Mouse (Mus musculus): ENCODE results near the gene Jaml. TPM values are rescaled to one million over a fixed set of nuclear protein-coding genes. Genes with fewer than 3 reads are reported as not detected.

Gene Jaml
- polyA plus RNA-seq, 1 experiment from 2014 or later = 0.50 TPM

DNA sequence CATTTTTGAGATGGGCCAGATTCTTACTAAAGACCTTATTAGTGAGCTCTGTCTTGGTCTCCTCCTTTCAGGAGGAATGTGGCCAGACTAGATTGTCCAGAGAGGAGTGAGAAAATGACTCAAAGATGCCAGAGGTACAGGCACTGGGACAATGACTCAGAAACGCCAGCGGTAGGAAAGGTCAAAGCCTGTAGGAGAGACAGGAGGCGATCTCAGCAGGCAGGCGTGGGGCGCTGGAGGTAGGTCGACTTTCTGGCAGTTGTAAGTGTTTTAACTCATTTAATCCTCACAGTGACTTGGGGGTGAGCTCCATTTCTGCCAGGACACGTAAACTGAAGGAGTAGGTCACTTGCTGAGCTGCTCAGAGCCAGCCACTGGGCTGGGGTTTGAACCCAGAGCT is 18.8 kb upstream of the Jaml start:
- DNase-seq (ENCODE audit: low spot score) (no peak), ATAC-seq (ENCODE audit: low read depth) (no peak)

GRCm38 (mm10) chr9:45062677-45063076 is 16.3 kb upstream of the Jaml start:
- DNase-seq (ENCODE audit: low spot score) (no peak), ATAC-seq (ENCODE audit: low read depth) (no peak)
- H3K27me3 ChIP-seq (replicated peaks; ENCODE audit: control insufficient read depth, insufficient read depth, low read length) = peaks cover 4% of the 10 kb centered on the region; the same call in 1 of the 2 replicates
- H3K36me3 ChIP-seq (ENCODE audit: control insufficient read depth, insufficient read depth, low read length) = no peaks in the 10 kb centered on the region
- no peak overlapping the region for H3K4me3 ChIP-seq (ENCODE audit: low read depth, low read length)
- H3K27ac ChIP-seq (replicated peaks; ENCODE audit: low read depth, low read length) = no peak overlapping the region
- H3K9me3 ChIP-seq (ENCODE audit: control insufficient read depth, low read length) = no peaks in the 10 kb centered on the region
- H3K9ac ChIP-seq (ENCODE audit: low read depth, low read length) = no peak overlapping the region
- WGBS = 62% methylated on average over 3 of the region's 3 CpGs
- no peaks in the 10 kb centered on the region for H3K4me1 ChIP-seq (ENCODE audit: control insufficient read depth, insufficient read depth, low read length)
- H3K4me2 ChIP-seq (ENCODE audit: low read depth, low read length) = no peak overlapping the region

More for the DNA sequence above, 18.8 kb upstream of the Jaml start:
- Histone ChIP-seq H3K36me3 (ENCODE audit: control insufficient read depth, insufficient read depth, low read length) (no peaks in the 10 kb centered on the region), H3K4me1 (ENCODE audit: control insufficient read depth, insufficient read depth, low read length) (no peaks in the 10 kb centered on the region), H3K9ac (ENCODE audit: low read depth, low read length) (no peak overlapping the region), H3K27me3 (replicated peaks; ENCODE audit: control insufficient read depth, insufficient read depth, low read length) (peaks cover 4% of the 10 kb centered on the region; the same call in 1 of the 2 replicates), H3K27ac (replicated peaks; ENCODE audit: low read depth, low read length) (no peak overlapping the region), H3K4me3 (ENCODE audit: low read depth, low read length) (no peak overlapping the region), H3K9me3 (ENCODE audit: control insufficient read depth, low read length) (no peaks in the 10 kb centered on the region), H3K4me2 (ENCODE audit: low read depth, low read length) (no peak overlapping the region)
- 36% methylated on average over 7 of the region's 7 CpGs for whole genome bisulfite sequencing

- H3K4me1 ChIP-seq (ENCODE audit: control insufficient read depth, insufficient read depth, low read length) = no peaks in the 10 kb centered on the region
- H3K4me3 ChIP-seq (ENCODE audit: low read depth, low read length) = no peak overlapping the region
- H3K4me2 ChIP-seq (ENCODE audit: low read depth, low read length) = no peak overlapping the region
- no peaks in the 10 kb centered on the region for H3K36me3 ChIP-seq (ENCODE audit: control insufficient read depth, insufficient read depth, low read length)
- H3K27me3 ChIP-seq (replicated peaks; ENCODE audit: control insufficient read depth, insufficient read depth, low read length) = no peaks in the 10 kb centered on the region; the same call in 1 of the 2 replicates
- WGBS = 70% methylated on average over 6 of the region's 6 CpGs
- DNase-seq (ENCODE audit: low spot score) = no peak
- no peak overlapping the region for H3K27ac ChIP-seq (replicated peaks; ENCODE audit: low read depth, low read length)
- no peak overlapping the region for H3K9ac ChIP-seq (ENCODE audit: low read depth, low read length)
- ATAC-seq (ENCODE audit: low read depth) = no peak
- no peaks in the 10 kb centered on the region for H3K9me3 ChIP-seq (ENCODE audit: control insufficient read depth, low read length)
Observed at GRCm38 (mm10) chr9:45064421-45064820, 14.6 kb upstream of the Jaml start.

- no peak for DNase-seq (ENCODE audit: low spot score)
- Histone ChIP-seq H3K9me3 (ENCODE audit: control insufficient read depth, low read length) (no peaks in the 10 kb centered on the region), H3K4me3 (ENCODE audit: low read depth, low read length) (no peak overlapping the region), H3K4me2 (ENCODE audit: low read depth, low read length) (no peak overlapping the region), H3K27me3 (replicated peaks; ENCODE audit: control insufficient read depth, insufficient read depth, low read length) (no peaks in the 10 kb centered on the region), H3K9ac (ENCODE audit: low read depth, low read length) (no peak overlapping the region), H3K27ac (replicated peaks; ENCODE audit: low read depth, low read length) (no peak overlapping the region), H3K4me1 (ENCODE audit: control insufficient read depth, insufficient read depth, low read length) (no peaks in the 10 kb centered on the region), H3K36me3 (ENCODE audit: control insufficient read depth, insufficient read depth, low read length) (no peaks in the 10 kb centered on the region)
- ATAC-seq (ENCODE audit: low read depth) = no peak
- 78% methylated on average over 4 of the region's 4 CpGs for WGBS
Observed at GRCm38 (mm10) chr9:45066735-45067134, 12.2 kb upstream of the Jaml start.

DNA sequence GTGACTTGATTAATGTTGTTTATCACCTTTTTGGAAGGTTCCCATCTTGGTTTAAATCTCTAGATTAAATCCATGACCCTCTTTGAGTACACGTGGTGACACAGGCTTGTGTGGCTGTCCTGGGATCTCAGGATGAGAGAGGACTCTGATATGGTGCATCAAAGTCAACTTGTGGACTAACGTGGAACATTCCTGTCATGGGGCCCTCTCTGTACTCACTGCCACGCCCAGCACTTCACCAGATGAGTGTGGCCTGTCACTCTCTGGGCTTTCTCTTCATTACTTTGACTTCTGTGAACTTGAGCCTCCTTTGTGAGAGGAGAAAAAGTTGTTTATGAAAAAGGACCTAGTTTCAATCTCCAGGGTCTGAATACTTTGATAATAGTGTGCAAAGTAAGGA is 7.2 kb upstream of the Jaml start:
- H3K4me1 ChIP-seq (ENCODE audit: control insufficient read depth, insufficient read depth, low read length) = no peaks in the 10 kb centered on the region
- H3K4me2 ChIP-seq (ENCODE audit: low read depth, low read length) = no peak overlapping the region
- H3K27ac ChIP-seq (replicated peaks; ENCODE audit: low read depth, low read length) = no peak overlapping the region
- no peaks in the 10 kb centered on the region for H3K27me3 ChIP-seq (replicated peaks; ENCODE audit: control insufficient read depth, insufficient read depth, low read length)
- H3K36me3 ChIP-seq (ENCODE audit: control insufficient read depth, insufficient read depth, low read length) = no peaks in the 10 kb centered on the region
- H3K9me3 ChIP-seq (ENCODE audit: control insufficient read depth, low read length) = no peaks in the 10 kb centered on the region
- H3K4me3 ChIP-seq (ENCODE audit: low read depth, low read length) = no peak overlapping the region
- H3K9ac ChIP-seq (ENCODE audit: low read depth, low read length) = no peak overlapping the region
- 47% methylated on average over 3 of the region's 3 CpGs for WGBS
- no peak for ATAC-seq (ENCODE audit: low read depth)
- DNase-seq (ENCODE audit: low spot score) = no peak

DNA sequence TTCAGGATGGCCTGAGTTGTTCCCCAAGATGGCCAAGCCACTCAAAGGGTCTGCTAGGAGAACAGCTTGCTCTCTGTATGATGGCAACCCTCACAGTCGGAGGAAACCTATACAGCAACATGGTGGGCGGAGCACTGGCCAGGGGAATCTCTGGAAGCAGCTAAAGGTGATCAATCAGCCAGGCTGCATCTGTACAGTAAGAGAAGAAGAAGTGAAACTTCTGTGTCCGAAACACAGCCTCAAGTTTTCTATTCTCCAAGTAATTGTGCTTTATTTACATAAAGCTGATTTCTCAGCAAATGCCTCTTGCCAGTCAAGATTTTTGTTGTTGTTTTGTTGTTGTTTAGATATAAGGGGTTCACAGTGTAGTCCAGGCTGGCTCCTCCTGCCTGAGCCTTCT is 1.1 kb upstream of the Jaml start:
- Histone ChIP-seq H3K36me3 (ENCODE audit: control insufficient read depth, insufficient read depth, low read length) (no peaks in the 10 kb centered on the region), H3K4me1 (ENCODE audit: control insufficient read depth, insufficient read depth, low read length) (no peaks in the 10 kb centered on the region), H3K4me3 (ENCODE audit: low read depth, low read length) (no peak overlapping the region), H3K27me3 (replicated peaks; ENCODE audit: control insufficient read depth, insufficient read depth, low read length) (no peaks in the 10 kb centered on the region; the same call in 1 of the 2 replicates), H3K9ac (ENCODE audit: low read depth, low read length) (no peak overlapping the region), H3K27ac (replicated peaks; ENCODE audit: low read depth, low read length) (no peak overlapping the region), H3K4me2 (ENCODE audit: low read depth, low read length) (no peak overlapping the region), H3K9me3 (ENCODE audit: control insufficient read depth, low read length) (no peaks in the 10 kb centered on the region)
- WGBS = 66% methylated on average over 3 of the region's 3 CpGs
- DNase-seq (ENCODE audit: low spot score) = no peak
- no peak for ATAC-seq (ENCODE audit: low read depth)

DNA sequence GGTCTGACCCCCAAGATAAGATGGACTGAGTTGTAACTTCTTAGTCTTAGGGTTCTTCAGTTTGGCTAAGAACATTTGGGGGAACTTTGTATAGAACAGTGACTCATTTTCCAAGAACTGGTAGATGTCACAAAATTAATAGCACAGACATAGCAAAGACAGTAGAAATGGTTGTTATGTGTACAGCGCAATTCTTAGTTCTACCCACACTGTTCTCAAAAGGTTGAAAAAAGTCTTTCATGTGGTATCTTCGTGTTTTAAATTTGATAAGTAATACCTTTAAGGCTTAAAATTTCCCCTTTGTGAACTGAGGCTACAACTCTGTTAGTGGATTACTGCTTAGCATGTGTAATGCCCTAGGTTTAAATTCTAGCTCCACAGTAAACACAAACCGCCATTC is 4.1 kb downstream of the Jaml start:
- DNase-seq (ENCODE audit: low spot score) (no peak), ATAC-seq (ENCODE audit: low read depth) (no peak)
- no peaks in the 10 kb centered on the region for H3K9me3 ChIP-seq (ENCODE audit: control insufficient read depth, low read length)
- WGBS = 84% methylated on average over 3 of the region's 3 CpGs
- H3K36me3 ChIP-seq (ENCODE audit: control insufficient read depth, insufficient read depth, low read length) = no peaks in the 10 kb centered on the region
- H3K4me1 ChIP-seq (ENCODE audit: control insufficient read depth, insufficient read depth, low read length) = no peaks in the 10 kb centered on the region
- peaks cover 3% of the 10 kb centered on the region; the same call in 1 of the 2 replicates for H3K27me3 ChIP-seq (replicated peaks; ENCODE audit: control insufficient read depth, insufficient read depth, low read length)
- no peak overlapping the region for H3K27ac ChIP-seq (replicated peaks; ENCODE audit: low read depth, low read length)
- H3K9ac ChIP-seq (ENCODE audit: low read depth, low read length) = no peak overlapping the region
- no peak overlapping the region for H3K4me2 ChIP-seq (ENCODE audit: low read depth, low read length)
- H3K4me3 ChIP-seq (ENCODE audit: low read depth, low read length) = no peak overlapping the region

- 65% methylated on average over 5 of the region's 5 CpGs for WGBS
- H3K4me3 ChIP-seq (ENCODE audit: low read depth, low read length) = no peak overlapping the region
- ATAC-seq (ENCODE audit: low read depth) (no peak), DNase-seq (ENCODE audit: low spot score) (no peak)
- H3K36me3 ChIP-seq (ENCODE audit: control insufficient read depth, insufficient read depth, low read length) = no peaks in the 10 kb centered on the region
- no peak overlapping the region for H3K27ac ChIP-seq (replicated peaks; ENCODE audit: low read depth, low read length)
- no peaks in the 10 kb centered on the region for H3K4me1 ChIP-seq (ENCODE audit: control insufficient read depth, insufficient read depth, low read length)
- no peak overlapping the region for H3K4me2 ChIP-seq (ENCODE audit: low read depth, low read length)
- H3K27me3 ChIP-seq (replicated peaks; ENCODE audit: control insufficient read depth, insufficient read depth, low read length) = peaks cover 3% of the 10 kb centered on the region; the same call in 1 of the 2 replicates
- H3K9ac ChIP-seq (ENCODE audit: low read depth, low read length) = no peak overlapping the region
- no peaks in the 10 kb centered on the region for H3K9me3 ChIP-seq (ENCODE audit: control insufficient read depth, low read length)
Observed at GRCm38 (mm10) chr9:45084556-45084955, 5.6 kb downstream of the Jaml start.

Data from embryonic facial prominence, embryonic 14.5 days (tissue).